Mouse (Mus musculus) ES-Bruce4 (cell line): Measurements from ENCODE around the gene Sco1.

ENCODE experiments used
- CTCF ChIP-seq: IDR thresholded peaks from one replicate; pipeline ENCODE4 v1.8.1; 2011; ENCODE audit warnings: low read depth, low read length
- EP300 ChIP-seq: IDR thresholded peaks from 2 replicates; pipeline ENCODE4 v1.6.1; 2011; ENCODE audit warnings: low read depth, low read length; ENCODE audit not compliant: insufficient read depth
- POLR2A ChIP-seq: IDR thresholded peaks from one replicate; pipeline ENCODE4 v1.8.1; 2011; ENCODE audit warnings: low read length; ENCODE audit not compliant: insufficient read depth

GRCm38 (mm10) chr11:67104714-67105113, 52.2 kb downstream of the Sco1 start:
- TF ChIP-seq POLR2A (no peak), EP300 (no peak), CTCF (no peak)
